Mouse (Mus musculus) CD8-positive naive resting alpha-beta T cell, adult 2 months (primary cell): ENCODE measurements around the gene Syngr1.

Experiments used
- DNase-seq, 2 experiments: peaks; one replicate each; pipeline ENCODE4 v3.0.0; 2022; ENCODE audit warnings: low read depth in 2 of 2, low spot score in 2 of 2

Gene Syngr1

GRCm38 (mm10) chr15:80070095-80070644 is 21.0 kb upstream of the Syngr1 start:
- no peak for DNase-seq

GRCm38 (mm10) chr15:80071951-80072437 is 19.1 kb upstream of the Syngr1 start:
- no peak for DNase-seq

- no peak for DNase-seq
These were observed 18.4 kb upstream of the Syngr1 start for GRCm38 (mm10) chr15:80072579-80073255.

GRCm38 (mm10) chr15:80073256-80073621 is 17.9 kb upstream of the Syngr1 start:
- no peak for DNase-seq

- DNase-seq: no peak
These were observed 16.3 kb upstream of the Syngr1 start for GRCm38 (mm10) chr15:80074663-80075373.

- DNase-seq: no peak
These were observed 15.8 kb upstream of the Syngr1 start for GRCm38 (mm10) chr15:80075374-80075694.

GRCm38 (mm10) chr15:80075733-80076337 is 15.3 kb upstream of the Syngr1 start:
- no peak for DNase-seq

- DNase-seq: peak; percentile 59 to 78
These were observed 14.6 kb upstream of the Syngr1 start for GRCm38 (mm10) chr15:80076338-80077136.

- DNase-seq: no peak
These were observed 12.9 kb upstream of the Syngr1 start for GRCm38 (mm10) chr15:80078058-80078814.

GRCm38 (mm10) chr15:80079129-80079668 is 11.9 kb upstream of the Syngr1 start:
- no peak for DNase-seq

- DNase-seq: no peak
These were observed 11.2 kb upstream of the Syngr1 start for GRCm38 (mm10) chr15:80079954-80080353.

- DNase-seq: peak; percentile 27 to 58
These were observed 10.2 kb upstream of the Syngr1 start for GRCm38 (mm10) chr15:80080711-80081615.

GRCm38 (mm10) chr15:80081801-80082546 is 9.2 kb upstream of the Syngr1 start:
- DNase-seq: no peak

GRCm38 (mm10) chr15:80082661-80083275 is 8.4 kb upstream of the Syngr1 start:
- peak in 1 of 2 experiments; percentile 27 for DNase-seq

- peak; percentile 99 for DNase-seq
These were observed 7.8 kb upstream of the Syngr1 start for GRCm38 (mm10) chr15:80083276-80083731.

- no peak for DNase-seq
These were observed 7.4 kb upstream of the Syngr1 start for GRCm38 (mm10) chr15:80083740-80084139.

GRCm38 (mm10) chr15:80087406-80088012 is 3.6 kb upstream of the Syngr1 start:
- DNase-seq: no peak
